In the genomic region with DNA sequence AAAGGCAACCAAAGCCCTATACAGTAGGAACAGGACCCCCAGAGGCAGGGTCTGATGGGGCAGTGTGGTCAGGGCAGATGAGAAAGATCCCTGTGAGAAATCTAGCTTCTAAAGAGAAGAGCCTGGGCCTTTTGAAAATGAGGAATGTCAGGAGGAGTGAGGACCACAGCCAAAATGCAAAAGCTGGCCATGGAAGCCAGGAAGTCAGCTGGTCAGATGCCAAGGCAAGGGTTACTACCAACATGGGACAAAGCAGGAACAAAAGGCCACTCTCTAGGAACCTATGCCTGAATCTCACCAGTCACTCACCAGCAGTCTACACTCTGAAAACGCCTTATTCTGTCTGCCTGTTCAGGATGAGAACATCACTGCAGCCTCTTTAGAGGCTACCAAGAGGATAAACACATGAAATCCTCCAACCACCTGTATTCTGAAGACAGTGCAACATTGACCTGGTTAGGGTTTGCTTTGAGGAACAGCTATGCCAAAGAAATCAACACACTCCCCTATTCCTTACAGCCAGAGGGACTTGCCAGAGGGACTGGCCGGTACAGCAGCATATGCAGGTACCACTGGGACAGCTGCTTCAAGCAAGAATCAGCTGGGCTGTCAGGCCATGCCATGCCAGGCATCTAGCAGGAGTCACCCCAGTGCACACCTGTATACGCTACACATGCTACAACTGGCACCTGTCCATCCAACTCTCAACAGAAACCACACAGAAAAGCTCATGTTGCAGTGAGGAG, we compare ENCODE assay signal across 11 mouse cellular contexts. TPM values are rescaled to one million over a fixed set of nuclear protein-coding genes. Genes with fewer than 3 reads are reported as not detected.
A peak's percentile ranks its signal among the peaks of the same experiment; 100 is the strongest.
DNase-seq lines count a peak whose midpoint lies in the region; ATAC-seq lines count a peak whose summit lies in the region.
"Had no signal": no experiment of that assay in that cellular context is flagged by ENCODE, and none has a peak within 500 bp of the region (broad histone marks: within the 10 kb centered on the region; RNA-seq: fewer than 3 reads in every experiment).

No protein-coding gene starts in this region.

- no peak for ATAC-seq in kidney, embryonic 15.5 days (replicated peaks; ENCODE audit: low FRiP score)
- ATAC-seq in heart, embryonic 13.5 days (ENCODE audit: extremely low read depth, insufficient number of reproducible peaks, low FRiP score, low TSS enrichment) = no peak
- ATAC-seq: midbrain, embryonic 15.5 days had no signal

- no peak overlapping the region for H3K27ac ChIP-seq in kidney, embryonic 15.5 days
- peak overlapping the region; percentile 37; the same call in 1 of the 2 replicates for H3K27ac ChIP-seq in heart, embryonic 13.5 days (replicated peaks)
- H3K27ac ChIP-seq: embryonic facial prominence, embryonic 12.5 days; midbrain, embryonic 15.5 days had no signal

- peaks cover 22% of the 10 kb centered on the region for H3K4me1 ChIP-seq in kidney, embryonic 15.5 days
- peaks cover 51% of the 10 kb centered on the region for H3K4me1 ChIP-seq in heart, embryonic 13.5 days

- H3K36me3 ChIP-seq in kidney, embryonic 15.5 days = no peaks in the 10 kb centered on the region
- no peaks in the 10 kb centered on the region for H3K36me3 ChIP-seq in heart, embryonic 13.5 days
- H3K36me3 ChIP-seq: embryonic facial prominence, embryonic 12.5 days; midbrain, embryonic 15.5 days had no signal

- DNase-seq in kidney, adult 11 months = peak; percentile 51
- DNase-seq in adrenal gland, postnatal 36 days = peak; percentile 66 to 71
- DNase-seq in lung, postnatal 10 days = peak; percentile 67
- DNase-seq in frontal cortex, adult 2 months (ENCODE audit: extremely low spot score in 1 of 2, low spot score in 1 of 2) = no peak
- no peak for DNase-seq in ovary, postnatal 36 days (ENCODE audit: low spot score)
- no peak for DNase-seq in spleen, adult 18-20 months
- DNase-seq: right cerebral cortex, postnatal 25 days had no signal

- WGBS in kidney, embryonic 15.5 days = 84% methylated on average over 3 of the region's 3 CpGs
- 81% methylated on average over 3 of the region's 3 CpGs for WGBS in heart, embryonic 13.5 days

- no peak overlapping the region for H3K4me2 ChIP-seq in kidney, embryonic 15.5 days
- no peak overlapping the region for H3K4me2 ChIP-seq in heart, embryonic 13.5 days
- H3K4me2 ChIP-seq: embryonic facial prominence, embryonic 12.5 days; midbrain, embryonic 15.5 days had no signal

- no peak overlapping the region for H3K9ac ChIP-seq in kidney, embryonic 15.5 days
- H3K9ac ChIP-seq in heart, embryonic 13.5 days = peak overlapping the region; percentile 30
- H3K9ac ChIP-seq: embryonic facial prominence, embryonic 12.5 days; midbrain, embryonic 15.5 days had no signal

- H3K27me3 ChIP-seq in kidney, embryonic 15.5 days = no peaks in the 10 kb centered on the region
- H3K27me3 ChIP-seq in heart, embryonic 13.5 days (replicated peaks) = no peaks in the 10 kb centered on the region
- H3K27me3 ChIP-seq: embryonic facial prominence, embryonic 12.5 days; midbrain, embryonic 15.5 days had no signal

- H3K9me3 ChIP-seq in kidney, embryonic 15.5 days (replicated peaks) = no peaks in the 10 kb centered on the region
- H3K9me3 ChIP-seq in heart, embryonic 13.5 days = no peaks in the 10 kb centered on the region
- H3K9me3 ChIP-seq: embryonic facial prominence, embryonic 12.5 days; midbrain, embryonic 15.5 days had no signal

- H3K4me3 ChIP-seq in kidney, embryonic 15.5 days (replicated peaks) = no peak overlapping the region
- no peak overlapping the region for H3K4me3 ChIP-seq in heart, embryonic 13.5 days
- H3K4me3 ChIP-seq: embryonic facial prominence, embryonic 12.5 days; midbrain, embryonic 15.5 days had no signal

RNA-seq across cellular contexts. Expression of a gene that starts 8.6 kb away (rescaled TPM):
- polyA plus RNA-seq in kidney, embryonic 15.5 days (2015; fragmentation: Nextera tagmentation; extraction: Ambion mirVana) = 12.1 and 13.2 TPM in 2 replicates
- 10 to 100 TPM; 65.6 to 68.6 TPM for total RNA-seq in adrenal gland, postnatal 36 days (2021)
- 6.2 and 7.0 TPM in 2 replicates for polyA plus RNA-seq in heart, embryonic 13.5 days (2015; fragmentation: Nextera tagmentation; extraction: Ambion mirVana)
- polyA plus RNA-seq in frontal cortex, adult 2 months (2012; rRNA removed) = 54.9 and 60.8 TPM in 2 replicates

Comparison
In these comparisons a context has a peak if more than half of its experiments do, and no peak if none do; other contexts are left out.
1. DNase-seq: peak in kidney, adult 11 months (single experiment), adrenal gland, postnatal 36 days (2 of 2) and lung, postnatal 10 days (single experiment); none in frontal cortex, adult 2 months (0 of 2), ovary, postnatal 36 days (single experiment) and spleen, adult 18-20 months (0 of 2).